Mouse (Mus musculus): ENCODE measurements around the gene Arnt2. TPM values are rescaled to one million over a fixed set of nuclear protein-coding genes. Genes with fewer than 3 reads are reported as not detected.

Gene Arnt2
- polyA plus RNA-seq, 1 experiment, result 15.3 TPM

DNA sequence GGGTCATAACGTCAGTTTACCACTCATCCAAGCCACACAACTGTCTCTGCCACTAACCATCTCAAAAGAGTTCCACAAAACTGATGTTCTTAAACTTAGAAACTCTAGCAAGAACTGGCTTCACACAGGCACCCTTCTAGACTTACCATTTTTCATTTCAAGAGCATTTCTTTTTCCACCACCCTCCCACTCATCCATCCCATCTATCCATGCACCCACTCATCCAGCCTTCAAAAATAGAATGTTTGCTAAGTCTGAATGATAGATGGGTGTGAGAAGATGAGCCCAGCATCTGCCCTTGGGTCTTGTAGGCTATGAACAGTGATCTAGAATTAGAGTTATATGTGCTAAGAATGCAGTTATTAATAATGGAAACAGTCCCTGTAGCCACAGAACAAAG is 109.7 kb downstream of the Arnt2 start:
- Histone ChIP-seq H3K27ac (ENCODE audit: insufficient read depth, low read depth, low read length) (no peak overlapping the region), H3K4me3 (ENCODE audit: insufficient read depth, low read depth, low read length) (no peak overlapping the region), H3K36me3 (ENCODE audit: control insufficient read depth, insufficient read depth, low read length) (no peaks in the 10 kb centered on the region), H3K4me1 (ENCODE audit: control insufficient read depth, insufficient read depth, low read length) (no peaks in the 10 kb centered on the region), H3K27me3 (replicated peaks; ENCODE audit: control insufficient read depth, insufficient read depth, low read length) (no peaks in the 10 kb centered on the region)
- WGBS, result 69% methylated on average over 1 of the region's 1 CpGs
- TF ChIP-seq POLR2A (IDR thresholded peaks at IDR 0.05; ENCODE audit: low read depth, low read length), result no peak
- TF ChIP-seq CTCF (conservative IDR thresholded peaks at IDR 0.05; ENCODE audit: insufficient read depth, insufficient read length, low read depth, low read length), result no peak
- no peak for DNase-seq

DNA sequence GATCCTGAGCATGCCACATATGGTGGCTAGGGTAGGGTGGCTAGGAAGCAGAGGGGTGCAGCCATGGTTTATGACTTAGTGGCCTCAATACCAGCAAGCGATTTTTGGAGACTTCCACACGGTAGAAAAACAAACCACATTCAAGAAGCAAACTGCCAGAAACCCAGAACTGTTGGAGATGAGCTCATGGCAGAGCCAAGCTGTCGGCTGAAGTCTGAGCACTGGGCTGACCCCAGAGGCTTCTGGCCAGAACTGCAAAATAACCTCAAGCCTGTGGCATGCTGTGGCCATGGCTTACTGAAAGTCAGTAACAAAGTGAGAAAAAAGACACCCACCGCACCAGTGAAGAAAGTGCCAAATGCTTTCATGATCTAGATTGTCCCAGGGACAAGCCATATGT is 110.4 kb downstream of the Arnt2 start:
- TF ChIP-seq POLR2A (IDR thresholded peaks at IDR 0.05; ENCODE audit: low read depth, low read length) (no peak), CTCF (conservative IDR thresholded peaks at IDR 0.05; ENCODE audit: insufficient read depth, insufficient read length, low read depth, low read length) (no peak)
- no peaks in the 10 kb centered on the region for H3K36me3 ChIP-seq (ENCODE audit: control insufficient read depth, insufficient read depth, low read length)
- no peak overlapping the region for H3K4me3 ChIP-seq (ENCODE audit: insufficient read depth, low read depth, low read length)

DNA sequence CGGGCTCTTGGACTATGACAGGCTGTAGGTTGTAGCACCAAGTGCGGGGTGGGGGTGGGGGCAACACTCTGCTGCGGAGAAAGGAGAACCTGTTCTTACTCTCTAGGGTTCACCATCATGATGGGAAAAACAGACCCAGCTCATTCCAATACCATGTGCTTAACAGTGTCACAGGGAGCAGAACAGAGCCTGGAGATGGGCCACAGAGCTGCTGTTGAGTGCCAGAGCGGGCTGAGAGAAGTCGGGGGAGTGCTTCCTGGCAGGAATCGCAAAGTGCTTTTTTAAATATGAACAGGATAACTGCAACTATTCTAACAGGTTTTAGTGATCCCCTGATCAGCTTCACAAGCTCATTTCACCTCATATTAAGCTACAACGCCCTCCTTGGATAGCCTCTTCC is 116.9 kb downstream of the Arnt2 start:
- 91% methylated on average over 7 of the region's 7 CpGs for WGBS
- no peak for DNase-seq
- Histone ChIP-seq H3K4me3 (ENCODE audit: insufficient read depth, low read depth, low read length) (no peak overlapping the region), H3K27me3 (replicated peaks; ENCODE audit: control insufficient read depth, insufficient read depth, low read length) (no peaks in the 10 kb centered on the region), H3K36me3 (ENCODE audit: control insufficient read depth, insufficient read depth, low read length) (no peaks in the 10 kb centered on the region), H3K4me1 (ENCODE audit: control insufficient read depth, insufficient read depth, low read length) (no peaks in the 10 kb centered on the region), H3K27ac (ENCODE audit: insufficient read depth, low read depth, low read length) (no peak overlapping the region)
- TF ChIP-seq POLR2A (IDR thresholded peaks at IDR 0.05; ENCODE audit: low read depth, low read length) (no peak), CTCF (conservative IDR thresholded peaks at IDR 0.05; ENCODE audit: insufficient read depth, insufficient read length, low read depth, low read length) (no peak)

More for the DNA sequence above, 110.4 kb downstream of the Arnt2 start:
- WGBS, result 76% methylated on average over 4 of the region's 4 CpGs
- Histone ChIP-seq H3K27me3 (replicated peaks; ENCODE audit: control insufficient read depth, insufficient read depth, low read length) (no peaks in the 10 kb centered on the region), H3K27ac (ENCODE audit: insufficient read depth, low read depth, low read length) (no peak overlapping the region), H3K4me1 (ENCODE audit: control insufficient read depth, insufficient read depth, low read length) (no peaks in the 10 kb centered on the region)
- no peak for DNase-seq

DNA sequence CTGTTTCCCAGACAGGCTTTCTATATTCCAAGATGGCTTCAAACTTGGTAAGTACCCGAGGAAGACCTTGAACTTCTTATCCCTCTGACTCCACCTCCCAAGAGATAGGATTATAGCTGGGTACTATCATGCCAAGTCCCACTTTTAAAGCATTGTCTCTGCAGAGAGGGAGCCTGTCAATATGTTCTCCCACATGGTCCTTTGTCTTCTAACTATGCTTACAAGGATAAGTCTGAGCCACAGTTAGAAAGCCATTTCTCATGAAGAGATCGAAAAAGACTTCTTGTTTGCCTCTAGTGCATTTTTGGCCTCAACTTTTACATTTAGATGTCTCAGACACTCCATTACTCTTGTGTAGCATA is 122.8 kb downstream of the Arnt2 start:
- H3K27ac ChIP-seq (ENCODE audit: insufficient read depth, low read depth, low read length), result no peak overlapping the region
- TF ChIP-seq CTCF (conservative IDR thresholded peaks at IDR 0.05; ENCODE audit: insufficient read depth, insufficient read length, low read depth, low read length) (no peak), POLR2A (IDR thresholded peaks at IDR 0.05; ENCODE audit: low read depth, low read length) (no peak)
- WGBS, result 69% methylated on average over 2 of the region's 2 CpGs
- no peaks in the 10 kb centered on the region for H3K27me3 ChIP-seq (replicated peaks; ENCODE audit: control insufficient read depth, insufficient read depth, low read length)
- no peaks in the 10 kb centered on the region for H3K36me3 ChIP-seq (ENCODE audit: control insufficient read depth, insufficient read depth, low read length)
- H3K4me1 ChIP-seq (ENCODE audit: control insufficient read depth, insufficient read depth, low read length), result no peaks in the 10 kb centered on the region
- DNase-seq, result no peak
- H3K4me3 ChIP-seq (ENCODE audit: insufficient read depth, low read depth, low read length), result no peak overlapping the region

DNA sequence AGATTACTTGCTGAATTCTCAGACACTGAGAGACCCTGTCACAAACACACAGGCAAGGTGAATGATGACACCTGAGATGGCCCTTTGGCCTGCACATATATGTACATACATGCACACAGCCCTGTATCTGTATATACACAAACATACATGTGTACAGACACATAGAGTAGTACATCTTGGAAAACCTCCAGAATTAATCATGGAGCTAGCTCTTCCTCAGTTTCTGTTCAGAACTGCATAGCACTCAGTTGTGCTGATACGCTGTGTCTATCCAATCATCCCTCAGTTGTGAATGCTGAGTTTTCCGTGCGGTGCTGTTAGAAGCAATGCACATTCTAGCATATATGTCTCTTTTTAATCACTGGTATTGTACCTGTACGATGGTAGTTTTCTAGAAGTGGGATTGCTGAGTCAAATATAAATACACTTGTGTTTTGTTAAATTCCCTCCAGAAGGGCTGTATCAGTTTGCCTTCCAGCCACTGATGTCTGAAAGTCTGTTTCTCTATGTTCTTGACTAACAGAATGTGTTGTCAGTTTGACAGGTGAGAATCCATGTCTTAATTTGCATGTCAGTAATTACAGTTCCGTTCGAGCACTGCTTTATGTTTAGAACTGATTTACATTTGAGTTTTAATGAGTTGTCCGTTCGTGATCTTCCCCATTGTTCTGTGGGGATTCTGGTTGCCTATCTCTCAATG is 123.3 kb downstream of the Arnt2 start:
- Histone ChIP-seq H3K27ac (ENCODE audit: insufficient read depth, low read depth, low read length) (no peak overlapping the region), H3K4me3 (ENCODE audit: insufficient read depth, low read depth, low read length) (no peak overlapping the region), H3K36me3 (ENCODE audit: control insufficient read depth, insufficient read depth, low read length) (no peaks in the 10 kb centered on the region), H3K27me3 (replicated peaks; ENCODE audit: control insufficient read depth, insufficient read depth, low read length) (no peaks in the 10 kb centered on the region), H3K4me1 (ENCODE audit: control insufficient read depth, insufficient read depth, low read length) (no peaks in the 10 kb centered on the region)
- TF ChIP-seq CTCF (conservative IDR thresholded peaks at IDR 0.05; ENCODE audit: insufficient read depth, insufficient read length, low read depth, low read length), result no peak
- no peak for TF ChIP-seq POLR2A (IDR thresholded peaks at IDR 0.05; ENCODE audit: low read depth, low read length)
- DNase-seq, result no peak
- WGBS, result 91% methylated on average over 8 of the region's 8 CpGs

DNA sequence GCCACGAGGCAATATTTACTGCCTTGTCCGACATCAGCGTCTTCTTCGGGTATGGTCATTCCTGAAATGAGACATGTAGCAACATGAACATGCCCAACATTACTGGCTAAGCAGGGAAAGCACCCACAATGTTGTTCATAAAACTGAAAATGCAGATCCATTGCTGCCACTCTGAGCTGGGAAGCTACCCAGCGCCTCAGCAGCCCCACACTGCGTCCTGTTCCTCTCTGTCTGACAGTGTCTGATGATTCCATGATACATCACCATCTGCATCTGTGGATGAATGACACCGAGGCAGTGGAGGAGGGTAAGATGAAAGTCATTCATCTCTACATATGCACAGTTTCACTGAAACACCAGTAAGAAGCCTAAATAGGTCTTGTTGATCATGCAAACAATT is 124.2 kb downstream of the Arnt2 start:
- TF ChIP-seq CTCF (conservative IDR thresholded peaks at IDR 0.05; ENCODE audit: insufficient read depth, insufficient read length, low read depth, low read length) (no peak), POLR2A (IDR thresholded peaks at IDR 0.05; ENCODE audit: low read depth, low read length) (no peak)
- Histone ChIP-seq H3K27me3 (replicated peaks; ENCODE audit: control insufficient read depth, insufficient read depth, low read length) (no peaks in the 10 kb centered on the region), H3K4me3 (ENCODE audit: insufficient read depth, low read depth, low read length) (no peak overlapping the region), H3K36me3 (ENCODE audit: control insufficient read depth, insufficient read depth, low read length) (no peaks in the 10 kb centered on the region), H3K4me1 (ENCODE audit: control insufficient read depth, insufficient read depth, low read length) (no peaks in the 10 kb centered on the region), H3K27ac (ENCODE audit: insufficient read depth, low read depth, low read length) (no peak overlapping the region)
- no peak for DNase-seq
- WGBS, result 88% methylated on average over 7 of the region's 7 CpGs

DNA sequence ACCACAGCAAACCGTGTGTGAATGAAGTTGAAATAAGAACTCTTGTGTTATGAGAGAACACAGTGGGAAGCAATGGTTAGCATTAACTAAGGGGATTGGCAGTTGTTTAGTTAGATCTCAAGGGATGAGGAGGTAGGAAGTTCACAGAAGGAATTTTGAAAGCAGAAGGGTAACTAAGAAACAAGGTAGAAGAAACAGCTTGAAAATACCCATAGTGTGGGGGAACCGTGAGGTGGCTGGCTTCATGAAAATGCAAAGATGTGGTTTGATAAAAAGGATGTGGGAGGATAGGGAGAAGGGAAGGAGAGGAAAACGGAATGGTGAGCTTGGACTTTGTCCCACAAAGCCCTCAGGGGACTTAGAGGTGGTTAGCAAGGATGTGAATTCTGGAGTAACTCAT is 125.0 kb downstream of the Arnt2 start:
- TF ChIP-seq CTCF (conservative IDR thresholded peaks at IDR 0.05; ENCODE audit: insufficient read depth, insufficient read length, low read depth, low read length) (no peak), POLR2A (IDR thresholded peaks at IDR 0.05; ENCODE audit: low read depth, low read length) (no peak)
- H3K27me3 ChIP-seq (replicated peaks; ENCODE audit: control insufficient read depth, insufficient read depth, low read length), result no peaks in the 10 kb centered on the region
- no peak for DNase-seq
- WGBS, result 56% methylated on average over 3 of the region's 3 CpGs
- H3K4me3 ChIP-seq (ENCODE audit: insufficient read depth, low read depth, low read length), result no peak overlapping the region
- no peak overlapping the region for H3K27ac ChIP-seq (ENCODE audit: insufficient read depth, low read depth, low read length)
- no peaks in the 10 kb centered on the region for H3K4me1 ChIP-seq (ENCODE audit: control insufficient read depth, insufficient read depth, low read length)
- no peaks in the 10 kb centered on the region for H3K36me3 ChIP-seq (ENCODE audit: control insufficient read depth, insufficient read depth, low read length)
